Mouse (Mus musculus): ENCODE measurements around the gene Lbr. TPM values are rescaled to one million over a fixed set of nuclear protein-coding genes. Genes with fewer than 3 reads are reported as not detected.

Lbr gene
- polyA plus RNA-seq, 2 experiments, result 45.0 to 112 TPM

GRCm38 (mm10) chr1:181878436-181878835, 35.6 kb upstream of the Lbr start:
- Histone ChIP-seq H3K27me3 (ENCODE audit: control insufficient read depth, insufficient read depth, low read length) (no peaks in the 10 kb centered on the region), H3K27ac (replicated peaks; ENCODE audit: low read depth, low read length) (no peak overlapping the region), H3K4me2 (replicated peaks; ENCODE audit: low read depth, low read length, severe bottlenecking) (no peak overlapping the region), H3K4me3 (replicated peaks; ENCODE audit: low read length) (no peak overlapping the region), H3K4me1 (ENCODE audit: control insufficient read depth, insufficient read depth, low read length) (0 out of 2 replicates have a peak, but pooled peaks cover 2% of the 10 kb centered on the region), H3K9me3 (ENCODE audit: control insufficient read depth, low read length) (no peaks in the 10 kb centered on the region), H3K36me3 (ENCODE audit: control insufficient read depth, insufficient read depth, low read length) (no peaks in the 10 kb centered on the region), H3K9ac (ENCODE audit: low read depth, low read length, severe bottlenecking) (no peak overlapping the region)
- WGBS, result 74% methylated on average over 5 of the region's 5 CpGs
- no peak for DNase-seq (ENCODE audit: low spot score)
- ATAC-seq (ENCODE audit: low FRiP score, low read depth), result no peak
- TF ChIP-seq POLR2A (IDR thresholded peaks at IDR 0.05; ENCODE audit: borderline replicate concordance, extremely low read depth, insufficient read depth, insufficient read length), result no peak

- WGBS, result 46% methylated on average over 5 of the region's 5 CpGs
- TF ChIP-seq POLR2A (IDR thresholded peaks at IDR 0.05; ENCODE audit: borderline replicate concordance, extremely low read depth, insufficient read depth, insufficient read length), result no peak
- Histone ChIP-seq H3K27ac (replicated peaks; ENCODE audit: low read depth, low read length) (no peak overlapping the region), H3K4me2 (replicated peaks; ENCODE audit: low read depth, low read length, severe bottlenecking) (no peak overlapping the region), H3K9me3 (ENCODE audit: control insufficient read depth, low read length) (no peaks in the 10 kb centered on the region), H3K4me1 (ENCODE audit: control insufficient read depth, insufficient read depth, low read length) (0 out of 2 replicates have a peak, but pooled peaks cover 2% of the 10 kb centered on the region), H3K27me3 (ENCODE audit: control insufficient read depth, insufficient read depth, low read length) (no peaks in the 10 kb centered on the region), H3K36me3 (ENCODE audit: control insufficient read depth, insufficient read depth, low read length) (no peaks in the 10 kb centered on the region), H3K4me3 (replicated peaks; ENCODE audit: low read length) (no peak overlapping the region), H3K9ac (ENCODE audit: low read depth, low read length, severe bottlenecking) (0 out of 2 replicates have a peak overlapping the region, but pooled peaks have one; percentile 16)
- DNase-seq (ENCODE audit: low spot score) (no peak), ATAC-seq (ENCODE audit: low FRiP score, low read depth) (no peak)
Measured at GRCm38 (mm10) chr1:181877088-181877487, 34.2 kb upstream of the Lbr start.

GRCm38 (mm10) chr1:181876656-181877055, 33.8 kb upstream of the Lbr start:
- 62% methylated on average over 3 of the region's 3 CpGs for WGBS
- no peak for ATAC-seq (ENCODE audit: low FRiP score, low read depth)
- H3K36me3 ChIP-seq (ENCODE audit: control insufficient read depth, insufficient read depth, low read length), result no peaks in the 10 kb centered on the region
- no peak overlapping the region for H3K27ac ChIP-seq (replicated peaks; ENCODE audit: low read depth, low read length)
- H3K4me3 ChIP-seq (replicated peaks; ENCODE audit: low read length), result no peak overlapping the region
- no peaks in the 10 kb centered on the region for H3K27me3 ChIP-seq (ENCODE audit: control insufficient read depth, insufficient read depth, low read length)
- H3K4me1 ChIP-seq (ENCODE audit: control insufficient read depth, insufficient read depth, low read length), result 0 out of 2 replicates have a peak, but pooled peaks cover 2% of the 10 kb centered on the region
- no peak for TF ChIP-seq POLR2A (IDR thresholded peaks at IDR 0.05; ENCODE audit: borderline replicate concordance, extremely low read depth, insufficient read depth, insufficient read length)
- no peak overlapping the region for H3K4me2 ChIP-seq (replicated peaks; ENCODE audit: low read depth, low read length, severe bottlenecking)
- no peak overlapping the region for H3K9ac ChIP-seq (ENCODE audit: low read depth, low read length, severe bottlenecking)
- no peaks in the 10 kb centered on the region for H3K9me3 ChIP-seq (ENCODE audit: control insufficient read depth, low read length)
- DNase-seq (ENCODE audit: low spot score), result no peak

GRCm38 (mm10) chr1:181873086-181873920, 30.5 kb upstream of the Lbr start:
- no peaks in the 10 kb centered on the region for H3K27me3 ChIP-seq (ENCODE audit: control insufficient read depth, insufficient read depth, low read length)
- H3K4me3 ChIP-seq (replicated peaks; ENCODE audit: low read length), result no peak overlapping the region
- no peaks in the 10 kb centered on the region for H3K9me3 ChIP-seq (ENCODE audit: control insufficient read depth, low read length)
- no peaks in the 10 kb centered on the region for H3K4me1 ChIP-seq (ENCODE audit: control insufficient read depth, insufficient read depth, low read length)
- no peak overlapping the region for H3K4me2 ChIP-seq (replicated peaks; ENCODE audit: low read depth, low read length, severe bottlenecking)
- WGBS, result 79% methylated on average over 9 of the region's 9 CpGs
- no peak for TF ChIP-seq POLR2A (IDR thresholded peaks at IDR 0.05; ENCODE audit: borderline replicate concordance, extremely low read depth, insufficient read depth, insufficient read length)
- H3K36me3 ChIP-seq (ENCODE audit: control insufficient read depth, insufficient read depth, low read length), result no peaks in the 10 kb centered on the region
- H3K27ac ChIP-seq (replicated peaks; ENCODE audit: low read depth, low read length), result no peak overlapping the region
- DNase-seq (ENCODE audit: low spot score) (no peak), ATAC-seq (ENCODE audit: low FRiP score, low read depth) (no peak)
- H3K9ac ChIP-seq (ENCODE audit: low read depth, low read length, severe bottlenecking), result no peak overlapping the region

GRCm38 (mm10) chr1:181872639-181873038, 29.8 kb upstream of the Lbr start:
- Histone ChIP-seq H3K36me3 (ENCODE audit: control insufficient read depth, insufficient read depth, low read length) (no peaks in the 10 kb centered on the region), H3K4me2 (replicated peaks; ENCODE audit: low read depth, low read length, severe bottlenecking) (no peak overlapping the region), H3K27ac (replicated peaks; ENCODE audit: low read depth, low read length) (no peak overlapping the region), H3K9ac (ENCODE audit: low read depth, low read length, severe bottlenecking) (no peak overlapping the region), H3K4me1 (ENCODE audit: control insufficient read depth, insufficient read depth, low read length) (no peaks in the 10 kb centered on the region), H3K4me3 (replicated peaks; ENCODE audit: low read length) (no peak overlapping the region), H3K9me3 (ENCODE audit: control insufficient read depth, low read length) (no peaks in the 10 kb centered on the region), H3K27me3 (ENCODE audit: control insufficient read depth, insufficient read depth, low read length) (no peaks in the 10 kb centered on the region)
- no peak for DNase-seq (ENCODE audit: low spot score)
- TF ChIP-seq POLR2A (IDR thresholded peaks at IDR 0.05; ENCODE audit: borderline replicate concordance, extremely low read depth, insufficient read depth, insufficient read length), result no peak
- 70% methylated on average over 3 of the region's 3 CpGs for WGBS
- no peak for ATAC-seq (ENCODE audit: low FRiP score, low read depth)

Measured in limb, embryonic 14.5 days (tissue).